Comparison of ENCODE assay signal across 8 mouse cellular contexts in the genomic region with DNA sequence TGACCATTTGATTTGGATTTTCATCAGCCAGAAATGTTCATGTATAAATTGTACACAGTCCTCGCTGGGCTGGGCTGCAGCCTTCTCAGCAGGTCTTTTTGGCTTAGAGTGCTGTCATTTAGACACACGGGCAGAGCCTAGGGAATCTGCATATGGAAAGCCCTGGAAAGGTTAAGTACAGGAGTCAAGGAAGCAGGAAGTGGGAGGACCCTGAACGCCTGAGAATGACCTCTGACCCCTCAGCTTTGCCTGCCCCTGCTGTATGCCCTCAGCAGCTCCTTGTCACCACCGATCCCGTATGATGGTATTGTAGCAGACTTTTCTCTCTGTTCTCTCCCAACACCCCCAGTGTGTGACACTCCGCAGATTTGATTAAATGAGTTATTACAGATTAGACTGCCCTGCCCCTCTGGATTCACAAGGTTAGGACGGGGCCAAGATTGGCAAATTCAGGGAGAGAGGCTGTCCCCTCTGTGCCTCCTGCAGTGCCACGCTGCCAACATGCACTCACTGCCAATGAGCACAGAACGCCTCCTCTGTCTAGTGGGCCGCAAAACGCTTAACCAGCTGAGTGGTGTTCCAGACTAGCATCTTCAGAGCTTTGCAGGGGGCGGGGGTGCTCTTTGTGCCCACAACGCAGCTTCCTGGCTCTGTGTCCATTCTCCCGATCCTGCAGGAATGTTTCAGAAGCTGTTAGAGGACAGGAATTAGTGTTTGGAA. TPM values are rescaled to one million over a fixed set of nuclear protein-coding genes. Genes with fewer than 3 reads are reported as not detected.
A peak's percentile ranks its signal among the peaks of the same experiment; 100 is the strongest.
DNase-seq lines count a peak whose midpoint lies in the region; ATAC-seq and TF ChIP-seq lines count a peak whose summit lies in the region.

No protein-coding gene starts in this region.

- ATAC-seq in forebrain, embryonic 15.5 days (replicated peaks) = peak; percentile 81
- ATAC-seq in lung, postnatal 0 days = peak; percentile 57

- H3K9ac ChIP-seq in ES-E14 (ENCODE audit: insufficient read depth, low read depth, low read length, poor library complexity, severe bottlenecking) = peak overlapping the region; percentile 68
- peak overlapping the region; percentile 45 for H3K9ac ChIP-seq in forebrain, embryonic 15.5 days (replicated peaks)
- peak overlapping the region; percentile 52; the same call in 1 of the 2 replicates for H3K9ac ChIP-seq in lung, postnatal 0 days (replicated peaks; ENCODE audit: low read depth)

- TF ChIP-seq CTCF in lung, postnatal 0 days (IDR thresholded peaks at IDR 0.05) = no peak

- H3K27me3 ChIP-seq in forebrain, embryonic 15.5 days = no peaks in the 10 kb centered on the region
- H3K27me3 ChIP-seq in lung, postnatal 0 days (replicated peaks; ENCODE audit: insufficient read depth, low read length) = no peaks in the 10 kb centered on the region

- DNase-seq in ES-E14 (ENCODE audit: low read depth, low spot score) = peak; percentile 51
- DNase-seq in heart, postnatal 25 days (ENCODE audit: low spot score) = peak; percentile 10
- DNase-seq in layer of hippocampus, adult 9-11 months = peak; percentile 89
- DNase-seq in lung, postnatal 0 days (ENCODE audit: low spot score) = peak; percentile 65
- DNase-seq in right cerebral cortex, postnatal 10 days (ENCODE audit: low spot score in 2 of 2) = peak; percentile 88 to 92
- DNase-seq in spleen, adult 18-20 months = no peak

- H3K9me3 ChIP-seq in ES-E14 (ENCODE audit: control insufficient read depth, insufficient read depth, low read depth, low read length) = no peaks in the 10 kb centered on the region
- H3K9me3 ChIP-seq in forebrain, embryonic 15.5 days = no peaks in the 10 kb centered on the region
- H3K9me3 ChIP-seq in lung, postnatal 0 days (ENCODE audit: low read length) = no peaks in the 10 kb centered on the region

- H3K4me3 ChIP-seq in ES-E14 (ENCODE audit: insufficient read depth in 1 of 2, low read depth in 1 of 2, low read length in 2 of 2, poor library complexity in 1 of 2, severe bottlenecking in 1 of 2) = peak overlapping the region; percentile 53 to 56
- H3K4me3 ChIP-seq in brown adipose tissue, adult 24 weeks (ENCODE audit: insufficient read depth, low read depth, low read length) = peak overlapping the region; percentile 49
- peak overlapping the region; percentile 38 for H3K4me3 ChIP-seq in forebrain, embryonic 15.5 days
- peak overlapping the region; percentile 21 for H3K4me3 ChIP-seq in lung, postnatal 0 days (ENCODE audit: low read depth, low read length)

- in situ Hi-C loops in ES-E14 (cut with MboI; ENCODE audit: low sequenced_read_pairs in 2 of 2, unreplicated experiment in 2 of 2) = no loop called here

- H3K36me3 ChIP-seq in ES-E14 (ENCODE audit: control insufficient read depth, insufficient read depth, low read length, poor library complexity, severe bottlenecking) = no peaks in the 10 kb centered on the region
- H3K36me3 ChIP-seq in forebrain, embryonic 15.5 days = no peaks in the 10 kb centered on the region
- H3K36me3 ChIP-seq in lung, postnatal 0 days (ENCODE audit: insufficient read depth, low read length) = no peaks in the 10 kb centered on the region

- peaks cover 13 to 40% of the 10 kb centered on the region in 2 experiments for H3K4me1 ChIP-seq in ES-E14 (ENCODE audit: control insufficient read depth in 2 of 2, insufficient read depth in 2 of 2, low read length in 2 of 2, poor library complexity in 1 of 2)
- H3K4me1 ChIP-seq in brown adipose tissue, adult 24 weeks (ENCODE audit: control insufficient read depth, insufficient read depth, insufficient read length, low read length) = peaks cover 11% of the 10 kb centered on the region
- H3K4me1 ChIP-seq in forebrain, embryonic 15.5 days = peaks cover 22% of the 10 kb centered on the region
- H3K4me1 ChIP-seq in lung, postnatal 0 days (ENCODE audit: insufficient read depth, low read depth, low read length) = peaks cover 13% of the 10 kb centered on the region; the same call in 1 of the 2 replicates

- no peak for TF ChIP-seq EP300 in lung, postnatal 0 days (IDR thresholded peaks at IDR 0.05)

- H3K4me2 ChIP-seq in forebrain, embryonic 15.5 days (replicated peaks) = peak overlapping the region; percentile 50
- H3K4me2 ChIP-seq in lung, postnatal 0 days (replicated peaks; ENCODE audit: low read depth, low read length) = peak overlapping the region; percentile 64

- 27% methylated on average over 14 of the region's 14 CpGs for WGBS in forebrain, embryonic 15.5 days
- 16% methylated on average over 14 of the region's 14 CpGs for WGBS in lung, postnatal 0 days

- H3K27ac ChIP-seq in ES-E14 (ENCODE audit: insufficient read depth, low read depth, low read length, poor library complexity, severe bottlenecking) = peak overlapping the region; percentile 68
- H3K27ac ChIP-seq in brown adipose tissue, adult 24 weeks (replicated peaks; ENCODE audit: low read depth, low read length) = peak overlapping the region; percentile 79
- peak overlapping the region; percentile 94 for H3K27ac ChIP-seq in forebrain, embryonic 15.5 days (replicated peaks)
- peak overlapping the region; percentile 92 for H3K27ac ChIP-seq in lung, postnatal 0 days (ENCODE audit: low read length)

- intact Hi-C loops in heart, postnatal 25 days (cut with DNase I) = loop anchor here (5.0 kb wide), 1 partner anchor 53 kb away; no protein-coding TSS in a partner anchor

TF ChIP-seq in ES-E14, 5 proteins besides CTCF, POLR2A, EP300 and RAD21:
- no peak for TF ChIP-seq ZC3H11A (IDR thresholded peaks at IDR 0.05; ENCODE audit: borderline replicate concordance, low read depth, low read length)
- no peak for TF ChIP-seq MAFK (IDR thresholded peaks at IDR 0.05; ENCODE audit: insufficient read depth, low read depth, low read length)
- no peak for TF ChIP-seq HCFC1 (IDR thresholded peaks at IDR 0.05; ENCODE audit: borderline replicate concordance, insufficient read depth, low read length)
- no peak for TF ChIP-seq CHD2 (IDR thresholded peaks at IDR 0.05; ENCODE audit: low read depth, low read length)
- no peak for TF ChIP-seq ZNF384 (IDR thresholded peaks at IDR 0.05; ENCODE audit: low read depth, low read length)

RNA-seq across cellular contexts. Expression of gene Asprv1, which starts 43.5 kb away (rescaled TPM):
- 0.71 and 2.0 TPM in 2 replicates for total RNA-seq in ES-E14 (2012; rRNA removed)
- polyA plus RNA-seq in brown adipose tissue, adult 24 weeks (2012; ENCODE audit: insufficient read depth, insufficient read length, missing spikeins) = 0.67 and 0.96 TPM in 2 replicates
- 0.59 and 0.61 TPM in 2 replicates for polyA plus RNA-seq in forebrain, embryonic 15.5 days (2015; fragmentation: Nextera tagmentation; extraction: Ambion mirVana)
- under 1 TPM in 1 of 2 experiments, not detected in 1; 0.16 TPM for total RNA-seq in heart, postnatal 25 days (2021)
- polyA plus RNA-seq in lung, postnatal 0 days (2015; fragmentation: Nextera tagmentation; extraction: Ambion mirVana) = 4.4 and 4.6 TPM in 2 replicates

RNA-seq across cellular contexts. Expression of gene Pcbp1, which starts 58.3 kb away (rescaled TPM):
- total RNA-seq in ES-E14 (2012; rRNA removed) = 68.4 and 102 TPM in 2 replicates
- 107 and 116 TPM in 2 replicates for polyA plus RNA-seq in brown adipose tissue, adult 24 weeks (2012; ENCODE audit: insufficient read depth, insufficient read length, missing spikeins)
- 409 and 412 TPM in 2 replicates for polyA plus RNA-seq in forebrain, embryonic 15.5 days (2015; fragmentation: Nextera tagmentation; extraction: Ambion mirVana)
- total RNA-seq in heart, postnatal 25 days (2021) = 100 to 1,000 TPM; 153 to 166 TPM
- 317 and 353 TPM in 2 replicates for polyA plus RNA-seq in lung, postnatal 0 days (2015; fragmentation: Nextera tagmentation; extraction: Ambion mirVana)

Comparison
In these comparisons a context has a peak if more than half of its experiments do, and no peak if none do; other contexts are left out.
1. DNase-seq: peak in ES-E14 (single experiment), heart, postnatal 25 days (single experiment), layer of hippocampus, adult 9-11 months (single experiment), lung, postnatal 0 days (single experiment) and right cerebral cortex, postnatal 10 days (2 of 2); none in spleen, adult 18-20 months (0 of 2).
2. Peak in every context shown above with its lines, with median percentiles within 50 percentile points of each other: H3K27ac ChIP-seq, H3K4me3 ChIP-seq and H3K9ac ChIP-seq.